Mouse (Mus musculus) CH12.LX (cell line): ENCODE measurements at regions not wholly inside any gene's neighbourhood (a gene's known extent, or its start where the extent isn't known, plus 50 kb on each side); places are given as distances from the start of the nearest gene placed in this dataset.

Experiments used
- KAT2A ChIP-seq: IDR thresholded peaks from 2 replicates; pipeline ENCODE4 v1.6.1; 2012; ENCODE audit warnings: low read length, improper control_type of control experiment, inconsistent platforms; ENCODE audit not compliant: insufficient replicate concordance
- ZC3H11A ChIP-seq: IDR thresholded peaks from 2 replicates; pipeline ENCODE4 v1.6.1; 2012; ENCODE audit warnings: low read depth, mild to moderate bottlenecking, inconsistent platforms, low read length, improper control_type of control experiment

- TF ChIP-seq ZC3H11A (no peak), KAT2A (no peak)
Measured at GRCm38 (mm10) chr13:30042689-30043320, 56.9 kb upstream of the E2f3 start.
